Mouse (Mus musculus) embryonic facial prominence, embryonic 12.5 days (tissue): ENCODE measurements at regions not wholly inside any gene's neighbourhood (a gene's known extent, or its start where the extent isn't known, plus 50 kb on each side); places are given as distances from the start of the nearest gene placed in this dataset.

Experiments
- ATAC-seq: fragments of 200-750 bp; cut with Nextera tagmentation; 2 replicates; pipeline ENCODE4 v1.8.0; 2017; ENCODE audit not compliant: insufficient number of reproducible peaks, insufficient read depth, low FRiP score, low TSS enrichment
- H3K27ac ChIP-seq: fragments of 300-500 bp; sonication (generic); 2 replicates; pipeline ENCODE4 v1.5.1; 2016; ENCODE audit warnings: mild to moderate bottlenecking
- H3K27me3 ChIP-seq: fragments of 300-500 bp; sonication (generic); 2 replicates; pipeline ENCODE4 v1.6.1; 2016; ENCODE audit warnings: mild to moderate bottlenecking, moderate library complexity
- H3K36me3 ChIP-seq: fragments of 300-500 bp; sonication (generic); 2 replicates; pipeline ENCODE4 v1.6.1; 2016; ENCODE audit warnings: mild to moderate bottlenecking
- H3K4me1 ChIP-seq: fragments of 300-500 bp; sonication (generic); 2 replicates; pipeline ENCODE4 v1.6.1; 2016
- H3K4me2 ChIP-seq: fragments of 300-500 bp; sonication (generic); replicated peaks from 2 replicates; pipeline ENCODE4 v1.6.1; 2016; ENCODE audit warnings: mild to moderate bottlenecking, moderate library complexity
- H3K4me3 ChIP-seq: fragments of 300-500 bp; sonication (generic); 2 replicates; pipeline ENCODE4 v1.5.1; 2016; ENCODE audit warnings: mild to moderate bottlenecking
- H3K9ac ChIP-seq: fragments of 300-500 bp; sonication (generic); 2 replicates; pipeline ENCODE4 v1.6.1; 2016; ENCODE audit warnings: mild to moderate bottlenecking, moderate library complexity
- H3K9me3 ChIP-seq: fragments of 300-500 bp; sonication (generic); 2 replicates; pipeline ENCODE4 v1.6.1; 2016; ENCODE audit warnings: mild to moderate bottlenecking, moderate library complexity
- WGBS: fragments of 180-500 bp; shearing (Covaris S2); methylation state at CpG from one replicate; pipeline ENCODE4 v1.1.7; 2016; 5-methylcytosine and 5-hydroxymethylcytosine counted together

- Histone ChIP-seq H3K9ac (no peak overlapping the region), H3K4me3 (no peak overlapping the region), H3K4me2 (no peak overlapping the region), H3K27ac (no peak overlapping the region), H3K27me3 (no peaks in the 10 kb centered on the region), H3K9me3 (no peaks in the 10 kb centered on the region), H3K4me1 (no peaks in the 10 kb centered on the region), H3K36me3 (no peaks in the 10 kb centered on the region)
- no peak for ATAC-seq
Measured at GRCm38 (mm10) chr1:7457895-7458294, 2650.2 kb downstream of the Gm37988 start.

- WGBS = 80% methylated on average over 1 of the region's 1 CpGs
- Histone ChIP-seq H3K4me1 (no peaks in the 10 kb centered on the region), H3K36me3 (no peaks in the 10 kb centered on the region), H3K4me3 (no peak overlapping the region), H3K9ac (no peak overlapping the region), H3K27me3 (no peaks in the 10 kb centered on the region), H3K27ac (no peak overlapping the region), H3K4me2 (no peak overlapping the region), H3K9me3 (no peaks in the 10 kb centered on the region)
- ATAC-seq = no peak
Measured at GRCm38 (mm10) chr1:7494096-7494495, 2686.4 kb downstream of the Gm37988 start.

- H3K4me1 ChIP-seq = no peaks in the 10 kb centered on the region
- no peaks in the 10 kb centered on the region for H3K9me3 ChIP-seq
- H3K27me3 ChIP-seq = no peaks in the 10 kb centered on the region
- 56% methylated on average over 6 of the region's 6 CpGs for WGBS
- no peak overlapping the region for H3K9ac ChIP-seq
- H3K4me2 ChIP-seq = no peak overlapping the region
- H3K36me3 ChIP-seq = no peaks in the 10 kb centered on the region
- 0 out of 2 replicates have a peak, but pooled peaks have one; percentile 35 for ATAC-seq
- no peak overlapping the region for H3K27ac ChIP-seq
- no peak overlapping the region for H3K4me3 ChIP-seq
Measured at GRCm38 (mm10) chr1:7499042-7499441, 2691.3 kb downstream of the Gm37988 start.

GRCm38 (mm10) chr1:7502363-7502762, 2694.7 kb downstream of the Gm37988 start:
- H3K27ac ChIP-seq = no peak overlapping the region
- H3K27me3 ChIP-seq = no peaks in the 10 kb centered on the region
- no peaks in the 10 kb centered on the region for H3K9me3 ChIP-seq
- WGBS = 80% methylated on average over 2 of the region's 2 CpGs
- no peak for ATAC-seq
- no peak overlapping the region for H3K4me3 ChIP-seq
- H3K4me1 ChIP-seq = no peaks in the 10 kb centered on the region
- H3K36me3 ChIP-seq = no peaks in the 10 kb centered on the region
- no peak overlapping the region for H3K9ac ChIP-seq
- H3K4me2 ChIP-seq = no peak overlapping the region

GRCm38 (mm10) chr1:7518791-7519190, 2711.1 kb downstream of the Gm37988 start:
- H3K4me1 ChIP-seq = no peaks in the 10 kb centered on the region
- H3K27me3 ChIP-seq = no peaks in the 10 kb centered on the region
- no peak overlapping the region for H3K9ac ChIP-seq
- H3K27ac ChIP-seq = no peak overlapping the region
- H3K4me3 ChIP-seq = no peak overlapping the region
- no peaks in the 10 kb centered on the region for H3K9me3 ChIP-seq
- no peak for ATAC-seq
- H3K4me2 ChIP-seq = no peak overlapping the region
- H3K36me3 ChIP-seq = no peaks in the 10 kb centered on the region
- 57% methylated on average over 8 of the region's 8 CpGs for WGBS

- Histone ChIP-seq H3K27me3 (no peaks in the 10 kb centered on the region), H3K27ac (no peak overlapping the region), H3K4me1 (no peaks in the 10 kb centered on the region), H3K9me3 (no peaks in the 10 kb centered on the region), H3K36me3 (no peaks in the 10 kb centered on the region), H3K4me2 (no peak overlapping the region), H3K4me3 (no peak overlapping the region), H3K9ac (no peak overlapping the region)
- ATAC-seq = no peak
Measured at GRCm38 (mm10) chr1:7533506-7533905, 2725.8 kb downstream of the Gm37988 start.

- H3K27me3 ChIP-seq = no peaks in the 10 kb centered on the region
- no peak overlapping the region for H3K27ac ChIP-seq
- H3K9ac ChIP-seq = no peak overlapping the region
- ATAC-seq = no peak
- H3K4me3 ChIP-seq = no peak overlapping the region
- no peak overlapping the region for H3K4me2 ChIP-seq
- no peaks in the 10 kb centered on the region for H3K9me3 ChIP-seq
- no peaks in the 10 kb centered on the region for H3K4me1 ChIP-seq
- H3K36me3 ChIP-seq = no peaks in the 10 kb centered on the region
Measured at GRCm38 (mm10) chr1:7535191-7535590, 2727.5 kb downstream of the Gm37988 start.

- H3K4me3 ChIP-seq = no peak overlapping the region
- no peaks in the 10 kb centered on the region for H3K36me3 ChIP-seq
- H3K4me2 ChIP-seq = no peak overlapping the region
- no peak for ATAC-seq
- WGBS = 21% methylated on average over 2 of the region's 2 CpGs
- no peaks in the 10 kb centered on the region for H3K27me3 ChIP-seq
- no peaks in the 10 kb centered on the region for H3K4me1 ChIP-seq
- no peak overlapping the region for H3K9ac ChIP-seq
- no peak overlapping the region for H3K27ac ChIP-seq
- no peaks in the 10 kb centered on the region for H3K9me3 ChIP-seq
Measured at GRCm38 (mm10) chr1:7543492-7543891, 2735.8 kb downstream of the Gm37988 start.

GRCm38 (mm10) chr1:7548261-7548660, 2740.6 kb downstream of the Gm37988 start:
- ATAC-seq = no peak
- 63% methylated on average over 2 of the region's 2 CpGs for WGBS

GRCm38 (mm10) chr1:7574787-7575186, 2767.1 kb downstream of the Gm37988 start:
- Histone ChIP-seq H3K27ac (no peak overlapping the region), H3K4me1 (no peaks in the 10 kb centered on the region), H3K9me3 (no peaks in the 10 kb centered on the region), H3K4me3 (no peak overlapping the region), H3K4me2 (no peak overlapping the region), H3K36me3 (no peaks in the 10 kb centered on the region), H3K27me3 (no peaks in the 10 kb centered on the region), H3K9ac (no peak overlapping the region)
- 100% methylated on average over 1 of the region's 1 CpGs for WGBS
- ATAC-seq = no peak

More at GRCm38 (mm10) chr1:7548261-7548660, 2740.6 kb downstream of the Gm37988 start:
- H3K9ac ChIP-seq = no peak overlapping the region
- no peak overlapping the region for H3K4me2 ChIP-seq
- H3K4me1 ChIP-seq = no peaks in the 10 kb centered on the region
- H3K9me3 ChIP-seq = no peaks in the 10 kb centered on the region
- H3K27ac ChIP-seq = no peak overlapping the region
- no peak overlapping the region for H3K4me3 ChIP-seq
- H3K36me3 ChIP-seq = no peaks in the 10 kb centered on the region
- H3K27me3 ChIP-seq = no peaks in the 10 kb centered on the region

GRCm38 (mm10) chr1:7586409-7586808, 2778.7 kb downstream of the Gm37988 start:
- no peak overlapping the region for H3K4me2 ChIP-seq
- 64% methylated on average over 3 of the region's 3 CpGs for WGBS
- H3K9me3 ChIP-seq = no peaks in the 10 kb centered on the region
- no peaks in the 10 kb centered on the region for H3K4me1 ChIP-seq
- no peaks in the 10 kb centered on the region for H3K36me3 ChIP-seq
- no peak for ATAC-seq
- H3K4me3 ChIP-seq = no peak overlapping the region
- no peak overlapping the region for H3K27ac ChIP-seq
- H3K9ac ChIP-seq = no peak overlapping the region
- no peaks in the 10 kb centered on the region for H3K27me3 ChIP-seq

- no peak overlapping the region for H3K9ac ChIP-seq
- ATAC-seq = no peak
- no peak overlapping the region for H3K27ac ChIP-seq
- H3K4me2 ChIP-seq = no peak overlapping the region
- H3K4me3 ChIP-seq = no peak overlapping the region
- H3K4me1 ChIP-seq = no peaks in the 10 kb centered on the region
- H3K27me3 ChIP-seq = no peaks in the 10 kb centered on the region
- H3K9me3 ChIP-seq = no peaks in the 10 kb centered on the region
- H3K36me3 ChIP-seq = no peaks in the 10 kb centered on the region
Measured at GRCm38 (mm10) chr1:7591327-7591726, 2783.6 kb downstream of the Gm37988 start.
